Mouse (Mus musculus): ENCODE measurements around the gene Slc37a4. TPM values are rescaled to one million over a fixed set of nuclear protein-coding genes. Genes with fewer than 3 reads are reported as not detected.
"Not testable (repeated sequence)": the region's sequence is repeated elsewhere in the genome, so short reads cannot be mapped to it uniquely, and the experiment has no call there.

The Slc37a4 gene
- total RNA-seq, 1 experiment from 2014 or later = 27.1 TPM

DNA sequence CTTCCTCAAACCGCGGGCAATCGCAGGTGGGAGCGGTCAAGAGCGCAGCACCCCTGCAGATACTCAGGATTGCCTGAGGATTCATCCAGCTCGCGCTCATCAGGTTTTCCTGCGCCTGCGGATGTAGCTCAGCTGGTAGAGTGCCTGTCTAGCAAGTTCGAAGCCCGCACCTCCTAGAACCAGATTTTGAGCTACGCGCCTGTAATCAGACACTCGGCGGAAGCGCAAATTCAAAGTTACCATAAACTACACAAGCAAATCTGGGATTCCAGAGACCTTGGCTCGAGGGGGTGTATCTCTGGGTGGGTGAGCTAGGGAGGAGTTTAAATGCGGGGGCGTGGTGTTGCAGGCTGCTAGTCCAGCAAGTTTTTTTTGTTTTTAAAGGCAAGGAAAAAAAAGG lies 44.3 kb downstream of the Slc37a4 start, which contains the start of gene Foxr1:
TSS of gene Foxr1 (minus strand) at position 176 of the 400 bp plus-strand sequence.
- DNase-seq = no peak

DNA sequence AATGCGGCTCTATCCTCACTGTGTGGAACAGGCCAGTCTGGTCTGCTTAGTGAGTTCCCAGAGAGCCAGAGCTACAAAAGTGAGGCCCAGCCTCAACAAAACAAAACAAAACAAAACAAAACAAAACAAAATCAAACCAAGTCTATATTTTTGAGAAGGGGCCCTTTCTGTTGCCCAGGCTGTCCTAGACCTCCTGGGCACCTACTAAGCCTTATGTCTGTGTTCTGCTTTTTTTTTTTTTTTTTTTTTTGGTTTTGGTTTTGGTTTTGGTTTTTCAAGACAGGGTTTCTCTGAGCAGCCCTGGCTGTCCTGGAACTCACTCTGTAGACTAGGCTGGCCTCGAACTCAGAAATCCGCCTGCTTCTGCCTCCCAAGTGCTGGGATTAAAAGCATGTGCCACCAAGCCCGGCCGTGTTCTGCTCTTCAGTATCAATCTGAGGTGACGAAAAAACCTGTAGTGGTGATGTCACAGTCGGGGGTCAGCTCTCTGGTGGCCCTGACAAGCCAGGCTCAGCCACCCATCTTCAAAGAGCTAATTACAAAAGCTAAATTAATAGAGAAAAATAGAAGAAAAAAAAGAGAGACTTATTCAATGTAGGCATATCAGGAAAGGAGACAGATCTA lies 47.9 kb downstream of the Slc37a4 start:
- DNase-seq = not testable (repeated sequence)

DNA sequence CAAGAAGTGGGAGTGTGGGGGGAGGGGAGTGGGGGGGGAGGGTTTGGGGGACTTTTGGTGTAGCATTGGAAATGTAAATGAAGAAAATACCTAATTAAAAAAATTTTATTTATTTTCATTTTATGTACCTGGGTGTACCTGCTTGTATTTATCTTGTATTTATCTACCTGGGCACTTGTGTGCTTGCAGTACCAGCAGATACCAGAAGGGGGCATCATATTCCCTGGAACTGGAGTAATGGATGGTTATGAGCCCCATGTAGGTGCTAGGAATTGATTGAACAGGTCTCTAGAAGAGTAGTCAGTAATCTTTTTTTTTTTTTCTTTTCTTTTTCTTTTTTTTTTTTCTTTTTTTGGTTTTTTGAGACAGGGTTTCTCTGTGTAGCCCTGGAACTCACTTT lies 53.7 kb downstream of the Slc37a4 start:
- no peak for DNase-seq

Small RNAs within 50 kb of the gene (microRNA-seq; reads per million reads assigned to microRNA genes)
- 0.34 to 2.5 reads per million in 2 experiments for gene Mir7085

Other genes starting within 250 kb of the Slc37a4 start
- 32.7 and 36.2 TPM in 2 replicates for gene Cbl, start 162.8 kb upstream of the Slc37a4 start, total RNA-seq (2021)
- 2.0 and 3.7 TPM in 2 replicates for gene Ccdc153, start 156.2 kb upstream of the Slc37a4 start, total RNA-seq (2021)
- gene Pdzd3, start 145.4 kb upstream of the Slc37a4 start, total RNA-seq (2021) = 0.27 TPM in 1 of 2 replicates, not detected in the other
- 18.5 and 34.8 TPM in 2 replicates for gene Nlrx1, start 128.3 kb upstream of the Slc37a4 start, total RNA-seq (2021)
- 39.1 and 43.4 TPM in 2 replicates for gene Abcg4, start 108.2 kb upstream of the Slc37a4 start, total RNA-seq (2021)
- gene Hinfp, start 91.2 kb upstream of the Slc37a4 start, total RNA-seq (2021) = 23.6 and 29.3 TPM in 2 replicates
- gene C2cd2l, start 76.6 kb upstream of the Slc37a4 start, total RNA-seq (2021) = 43.3 and 48.8 TPM in 2 replicates
- gene Dpagt1, start 70.8 kb upstream of the Slc37a4 start, total RNA-seq (2021) = 34.3 and 34.5 TPM in 2 replicates
- gene H2afx, start 62.2 kb upstream of the Slc37a4 start, total RNA-seq (2021) = 56.5 and 65.2 TPM in 2 replicates
- gene Hmbs, start 52.6 kb upstream of the Slc37a4 start, total RNA-seq (2021) = 81.2 and 102 TPM in 2 replicates
- gene Vps11, start 35.2 kb upstream of the Slc37a4 start, total RNA-seq (2021) = 52.4 and 74.6 TPM in 2 replicates
- gene Hyou1, start 17.4 kb upstream of the Slc37a4 start, total RNA-seq (2021) = 144 and 148 TPM in 2 replicates
- gene Rps25, start 10.3 kb downstream of the Slc37a4 start, total RNA-seq (2021) = 1,083 and 1,176 TPM in 2 replicates
- 89.7 and 92.0 TPM in 2 replicates for gene Trappc4, start 10.7 kb downstream of the Slc37a4 start, total RNA-seq (2021)
- 20.4 and 21.9 TPM in 2 replicates for gene Ccdc84, start 21.7 kb downstream of the Slc37a4 start, total RNA-seq (2021)
- gene Foxr1, start 44.3 kb downstream of the Slc37a4 start, total RNA-seq (2021) = not detected in 2 replicates
- gene Upk2, start 58.1 kb downstream of the Slc37a4 start, total RNA-seq (2021) = not detected in 2 replicates
- gene Bcl9l, start 86.0 kb downstream of the Slc37a4 start, total RNA-seq (2021) = 56.0 and 82.0 TPM in 2 replicates
- gene Cxcr5, start 165.0 kb downstream of the Slc37a4 start, total RNA-seq (2021) = 0.18 TPM in 1 of 2 replicates, not detected in the other
- gene Ddx6, start 208.0 kb downstream of the Slc37a4 start, total RNA-seq (2021) = 126 and 145 TPM in 2 replicates

Data from adrenal gland, postnatal 25 days (tissue).